Mouse (Mus musculus) bone marrow macrophage, adult 2 months (primary cell): ENCODE data around the gene Ncan. TPM values are rescaled to one million over a fixed set of nuclear protein-coding genes. Genes with fewer than 3 reads are reported as not detected.

Experiments used
- H3K27ac ChIP-seq: 2 replicates; pipeline ENCODE4 v1.5.1; 2012; ENCODE audit warnings: low read depth, low read length; ENCODE audit not compliant: insufficient read depth
- H3K4me1 ChIP-seq: 2 replicates; pipeline ENCODE4 v1.6.1; 2012; ENCODE audit warnings: low read length; ENCODE audit not compliant: control insufficient read depth, insufficient read depth
- H3K4me3 ChIP-seq: 2 replicates; pipeline ENCODE4 v1.5.1; 2012; ENCODE audit warnings: mild to moderate bottlenecking, low read length, moderate library complexity; ENCODE audit not compliant: insufficient read depth
- CTCF ChIP-seq: IDR thresholded peaks from 2 replicates; pipeline ENCODE4 v1.5.1; 2012; ENCODE audit warnings: low read depth, mild to moderate bottlenecking, low read length, moderate library complexity
- POLR2A ChIP-seq: IDR thresholded peaks from 2 replicates; pipeline ENCODE4 v1.6.1; 2012; ENCODE audit warnings: mild to moderate bottlenecking, low read depth, low read length, borderline replicate concordance
- polyA plus RNA-seq: library from polyadenylated mRNA; stranded (reverse); fragments of >200 nt; gene quantifications from 2 replicates; pipeline ENCODE4 v1.2.4, GENCODE M21; 2012; ENCODE audit not compliant: missing spikeins, insufficient read depth, insufficient read length

Ncan gene
- polyA plus RNA-seq, 1 experiment = not detected

DNA sequence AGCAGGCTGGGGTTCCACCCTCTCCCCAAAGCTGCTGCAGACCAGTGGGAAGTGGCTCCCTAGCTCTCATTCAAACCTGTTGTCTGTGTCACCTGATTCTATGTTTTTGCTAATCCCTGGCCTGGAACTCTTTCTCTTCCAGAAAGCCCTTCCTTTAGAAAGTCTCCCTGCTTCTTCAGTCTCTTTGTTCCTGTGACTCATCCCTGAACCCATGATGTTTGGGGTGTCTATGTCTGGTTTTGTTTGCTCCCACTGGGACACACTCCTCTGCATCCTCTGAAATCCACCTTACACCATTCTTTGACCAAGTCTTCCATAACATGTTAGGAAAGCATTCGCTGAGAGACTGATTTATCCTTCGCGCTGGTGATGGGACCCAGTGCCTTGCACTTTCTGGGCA, 9.4 kb upstream of the Ncan start:
- no peak for TF ChIP-seq CTCF
- no peak for TF ChIP-seq POLR2A
- peaks cover 19% of the 10 kb centered on the region for H3K4me1 ChIP-seq

DNA sequence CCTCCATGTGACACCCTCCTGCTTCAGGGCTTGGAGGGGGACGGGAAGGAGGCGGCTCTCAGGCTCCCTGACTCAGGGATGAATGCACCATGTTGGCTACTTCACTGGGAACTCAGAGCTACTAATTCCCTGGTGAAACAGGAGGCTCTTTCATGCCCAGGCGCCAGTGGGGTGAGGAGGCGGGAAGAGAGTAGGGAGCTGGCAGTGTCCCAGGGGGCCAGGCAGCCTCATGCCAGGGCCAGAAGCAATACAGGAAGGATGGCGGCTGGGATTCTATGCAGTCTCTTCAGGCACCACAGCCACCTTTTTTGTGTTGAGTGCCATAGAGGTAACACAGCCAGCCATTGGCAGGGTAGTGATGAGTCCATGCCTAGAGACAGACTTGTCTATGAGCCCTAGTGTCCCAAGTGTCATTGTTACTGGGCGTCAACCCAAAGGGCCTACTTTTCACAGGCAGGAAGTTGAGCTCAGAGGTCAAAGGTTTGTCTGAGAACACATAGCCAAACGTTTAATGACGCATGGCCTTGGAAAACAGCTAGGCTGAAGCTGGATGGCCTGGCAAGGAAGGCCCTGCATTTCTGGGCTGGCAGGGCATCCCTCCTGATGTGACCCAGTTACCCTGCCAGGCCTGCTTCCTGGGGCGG, 8.8 kb upstream of the Ncan start:
- Histone ChIP-seq H3K4me3 (no peak overlapping the region), H3K4me1 (peaks cover 19% of the 10 kb centered on the region), H3K27ac (no peak overlapping the region)
- TF ChIP-seq POLR2A (no peak), CTCF (no peak)

More for the DNA sequence above, 9.4 kb upstream of the Ncan start:
- Histone ChIP-seq H3K4me3 (no peak overlapping the region), H3K27ac (no peak overlapping the region)

DNA sequence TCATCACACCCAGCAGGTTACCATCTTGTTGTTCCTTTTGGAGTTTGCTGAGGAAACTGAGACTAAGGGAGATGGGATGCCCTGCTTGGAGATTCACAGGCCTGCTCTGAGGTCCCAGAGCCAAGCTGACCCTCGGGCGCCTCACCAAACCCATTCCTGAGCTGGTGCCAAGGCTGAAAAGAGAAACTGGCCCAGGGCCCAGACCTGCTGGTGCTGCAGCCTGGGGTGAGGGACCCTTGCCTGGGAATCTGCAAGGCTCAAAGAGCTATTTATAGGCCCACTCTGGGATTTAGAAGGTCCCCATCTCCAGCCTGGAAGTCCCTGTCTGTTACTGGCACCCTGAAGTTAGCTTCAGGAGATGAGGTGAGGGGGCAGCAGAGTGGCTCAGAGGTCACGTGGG, 7.8 kb upstream of the Ncan start:
- Histone ChIP-seq H3K4me3 (no peak overlapping the region), H3K27ac (no peak overlapping the region), H3K4me1 (peaks cover 19% of the 10 kb centered on the region)
- TF ChIP-seq CTCF (no peak), POLR2A (no peak)

DNA sequence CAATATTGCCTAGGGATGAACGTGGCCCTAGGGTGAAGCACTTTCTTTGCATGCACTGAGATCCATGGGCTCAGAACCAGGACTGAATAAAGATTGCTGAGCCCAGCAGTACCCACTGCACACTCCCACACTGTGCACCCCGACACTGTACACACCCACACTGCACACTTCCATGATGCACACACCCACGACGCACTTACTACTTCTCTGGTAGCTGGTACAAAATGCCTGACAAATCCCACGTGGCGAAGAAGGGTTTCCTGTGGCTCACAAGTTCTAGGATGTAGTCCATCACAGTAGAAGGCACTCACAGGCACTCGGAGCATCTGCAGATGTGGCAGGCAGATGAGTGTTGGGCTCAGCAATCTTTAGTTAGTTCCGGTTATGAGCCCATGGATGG, 4.3 kb upstream of the Ncan start:
- TF ChIP-seq POLR2A (no peak), CTCF (no peak)

DNA sequence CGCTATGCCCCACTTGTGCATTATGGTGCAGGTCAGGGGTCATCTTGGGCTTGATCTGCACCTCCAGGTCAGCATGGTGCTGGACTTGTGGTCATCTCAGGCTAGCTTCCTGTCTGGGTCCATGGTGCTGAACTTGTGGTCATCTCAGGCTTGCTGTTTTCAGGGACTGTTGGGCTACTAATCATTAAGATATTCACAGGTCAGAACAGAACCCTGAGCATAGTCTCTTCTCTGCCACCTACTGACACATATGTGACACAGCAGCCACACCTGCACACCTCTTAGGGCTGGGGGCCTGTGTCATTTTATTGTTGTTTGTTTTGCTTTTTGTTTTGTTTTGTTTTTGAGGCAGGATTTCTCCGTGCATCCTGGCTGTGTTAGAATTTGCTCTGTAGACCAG, 2.2 kb upstream of the Ncan start:
- no peak overlapping the region for H3K27ac ChIP-seq
- TF ChIP-seq POLR2A = no peak
- TF ChIP-seq CTCF = no peak
- H3K4me3 ChIP-seq = no peak overlapping the region
- 0 out of 2 replicates have a peak, but pooled peaks cover 3% of the 10 kb centered on the region for H3K4me1 ChIP-seq

More for the DNA sequence above, 4.3 kb upstream of the Ncan start:
- H3K27ac ChIP-seq = no peak overlapping the region
- H3K4me3 ChIP-seq = no peak overlapping the region
- H3K4me1 ChIP-seq = 0 out of 2 replicates have a peak, but pooled peaks cover 7% of the 10 kb centered on the region

DNA sequence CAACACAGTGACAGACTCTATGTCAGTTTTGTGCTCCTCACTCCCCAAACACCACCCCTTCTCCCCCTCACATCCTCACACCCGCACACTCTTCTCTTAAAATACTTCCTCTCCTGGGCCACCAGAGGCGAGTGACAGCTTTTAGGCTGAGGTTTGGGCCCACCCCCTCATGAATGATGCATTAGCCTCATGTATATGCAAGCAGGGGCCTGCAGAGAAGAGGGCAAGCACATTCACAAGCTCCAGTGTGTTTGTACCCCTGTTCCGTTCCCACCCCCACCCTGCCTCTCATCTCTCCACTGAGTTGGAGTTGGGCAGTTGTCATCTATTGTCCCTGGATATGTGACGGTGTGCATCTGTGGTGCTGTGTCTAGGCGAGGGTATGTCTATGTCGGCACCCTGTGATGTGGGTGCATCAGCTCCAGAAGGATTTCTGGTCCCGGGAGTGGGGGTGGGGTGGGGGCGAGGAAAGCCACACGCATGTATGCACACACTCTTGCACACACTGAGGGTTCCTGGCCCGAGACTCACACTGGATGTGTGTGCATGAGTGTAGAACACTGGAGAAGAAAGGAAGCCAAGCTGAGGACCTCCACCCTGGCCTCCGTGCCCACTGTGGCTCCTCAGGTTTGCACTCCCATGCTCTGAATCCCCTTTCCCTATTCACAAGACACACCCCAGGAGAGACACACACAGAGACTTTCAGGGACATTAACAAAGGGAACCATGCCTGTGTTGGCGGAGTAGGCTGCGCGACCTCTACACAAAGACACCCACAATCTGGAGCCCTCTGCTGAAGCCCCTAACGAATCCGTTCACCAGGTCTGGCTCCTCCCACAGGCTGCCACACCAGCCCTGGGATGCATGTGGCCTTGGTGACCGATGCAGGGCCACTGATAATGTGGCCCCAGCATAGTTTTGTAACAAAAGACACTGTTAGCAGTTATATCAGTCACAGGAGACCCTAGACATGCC, 1.7 kb downstream of the Ncan start:
- H3K4me3 ChIP-seq = no peak overlapping the region
- no peak overlapping the region for H3K27ac ChIP-seq
- H3K4me1 ChIP-seq = no peaks in the 10 kb centered on the region
- no peak for TF ChIP-seq POLR2A
- TF ChIP-seq CTCF = no peak

DNA sequence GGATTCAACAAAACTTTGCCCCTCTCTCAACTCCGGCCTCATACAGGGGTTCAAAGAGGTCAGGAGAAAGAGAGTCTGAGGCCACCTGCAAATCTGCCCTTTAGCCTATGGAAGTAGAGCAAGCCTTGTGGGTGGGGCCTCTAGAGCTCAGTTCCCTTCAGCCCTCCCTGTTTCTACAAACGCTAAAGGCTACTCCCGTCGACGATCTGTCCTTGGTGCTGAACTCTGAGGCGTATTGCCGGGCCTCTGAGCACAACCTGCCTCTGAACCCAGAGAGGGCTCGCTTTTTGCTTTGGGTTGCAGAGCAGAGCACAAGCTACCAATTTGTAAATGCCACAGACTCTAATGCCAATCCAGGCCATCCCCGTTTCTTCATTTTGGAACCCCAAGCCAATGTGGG, 3.1 kb downstream of the Ncan start:
- H3K27ac ChIP-seq = no peak overlapping the region
- TF ChIP-seq POLR2A (no peak), CTCF (no peak)
- no peak overlapping the region for H3K4me3 ChIP-seq
- no peaks in the 10 kb centered on the region for H3K4me1 ChIP-seq

DNA sequence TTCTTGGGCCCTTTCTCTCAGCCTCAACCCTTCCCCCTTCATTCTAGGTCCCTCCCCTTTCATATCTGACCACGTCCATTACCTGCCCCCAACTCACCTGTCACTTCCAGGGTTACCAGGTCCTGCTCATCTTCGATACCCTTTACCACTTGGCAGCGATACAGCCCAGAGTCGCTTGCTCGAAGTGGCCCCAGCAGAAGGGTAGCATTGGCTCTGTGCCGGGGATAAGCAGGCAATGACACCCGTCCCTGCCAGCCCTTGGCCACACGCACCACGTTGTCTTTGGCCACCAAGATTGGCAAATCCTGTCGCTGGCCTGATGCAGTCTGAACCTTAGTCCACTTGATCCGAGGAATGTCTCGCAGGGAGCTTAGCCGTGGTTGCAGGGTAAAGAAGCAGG, 5.8 kb downstream of the Ncan start:
- Histone ChIP-seq H3K4me3 (no peak overlapping the region), H3K27ac (no peak overlapping the region), H3K4me1 (no peaks in the 10 kb centered on the region)
- no peak for TF ChIP-seq POLR2A
- no peak for TF ChIP-seq CTCF

DNA sequence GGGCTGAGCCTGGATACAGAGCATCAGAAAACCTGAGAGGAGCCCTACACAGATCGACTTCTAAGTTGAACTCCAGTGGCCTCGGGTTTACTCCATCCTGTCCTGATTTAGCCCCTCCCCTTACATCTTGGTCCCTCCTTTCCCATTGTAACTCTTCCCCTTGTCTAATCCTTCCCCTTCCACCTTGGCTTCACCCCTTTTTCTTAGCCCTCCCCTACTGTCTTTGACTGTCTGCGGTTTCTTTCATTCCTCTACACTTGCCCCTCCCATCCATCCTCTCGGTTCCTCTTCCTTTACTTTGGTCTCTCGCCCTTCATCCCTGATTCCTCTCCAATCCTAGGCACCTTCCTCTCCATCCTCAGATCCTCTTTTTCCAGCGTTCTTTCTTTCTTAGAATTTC, 6.2 kb downstream of the Ncan start:
- H3K27ac ChIP-seq = no peak overlapping the region
- no peak for TF ChIP-seq CTCF
- TF ChIP-seq POLR2A = no peak
- no peaks in the 10 kb centered on the region for H3K4me1 ChIP-seq

More for the DNA sequence above, 6.2 kb downstream of the Ncan start:
- no peak overlapping the region for H3K4me3 ChIP-seq
